Mouse (Mus musculus) hindbrain, embryonic 14.5 days (tissue): ENCODE results near the gene Rnaset2b. TPM values are rescaled to one million over a fixed set of nuclear protein-coding genes. Genes with fewer than 3 reads are reported as not detected.
"Not testable (repeated sequence)": the region's sequence is repeated elsewhere in the genome, so short reads cannot be mapped to it uniquely, and the experiment has no call there.

ENCODE experiments used
- ATAC-seq: fragments of 200-750 bp; cut with Nextera tagmentation; 2 replicates; pipeline ENCODE4 v1.8.0; 2017; ENCODE audit warnings: moderate number of reproducible peaks, mild to moderate bottlenecking, moderate TSS enrichment, moderate library complexity; ENCODE audit not compliant: low FRiP score
- DNase-seq: peaks from one replicate; pipeline ENCODE4 v3.0.0-alpha.2; 2015; ENCODE audit warnings: low spot score
- H3K27ac ChIP-seq: fragments of 300-500 bp; sonication (generic); 2 replicates; pipeline ENCODE4 v1.5.1; 2014; ENCODE audit warnings: mild to moderate bottlenecking, moderate library complexity
- H3K27me3 ChIP-seq: fragments of 300-500 bp; sonication (generic); 2 replicates; pipeline ENCODE4 v1.6.1; 2014; ENCODE audit warnings: mild to moderate bottlenecking, low read length, mixed read lengths; ENCODE audit not compliant: control insufficient read depth, insufficient read depth
- H3K36me3 ChIP-seq: fragments of 300-500 bp; sonication (generic); replicated peaks from 2 replicates; pipeline ENCODE4 v1.6.1; 2014; ENCODE audit not compliant: control insufficient read depth, insufficient read depth
- H3K4me1 ChIP-seq: fragments of 300-500 bp; sonication (generic); replicated peaks from 2 replicates; pipeline ENCODE4 v1.6.1; 2014; ENCODE audit warnings: antibody characterized with exemption, low read length, mixed read lengths; ENCODE audit not compliant: control insufficient read depth, insufficient read depth
- H3K4me2 ChIP-seq: fragments of 300-500 bp; sonication (generic); replicated peaks from 2 replicates; pipeline ENCODE4 v1.6.1; 2014; ENCODE audit warnings: mild to moderate bottlenecking, moderate library complexity
- H3K4me3 ChIP-seq: fragments of 300-500 bp; sonication (generic); replicated peaks from 2 replicates; pipeline ENCODE4 v1.5.1; 2014; ENCODE audit warnings: mild to moderate bottlenecking, low read length
- H3K9ac ChIP-seq: fragments of 300-500 bp; sonication (generic); 2 replicates; pipeline ENCODE4 v1.6.1; 2014
- H3K9me3 ChIP-seq: fragments of 300-500 bp; sonication (generic); 2 replicates; pipeline ENCODE4 v1.6.1; 2016; ENCODE audit warnings: low read length; ENCODE audit not compliant: control insufficient read depth
- WGBS: fragments of 180-500 bp; shearing (Covaris S2); extraction: QIAGEN DNeasy Blood & Tissue Kit; methylation state at CpG from one replicate; pipeline ENCODE4 v1.1.7; 2014; 5-methylcytosine and 5-hydroxymethylcytosine counted together
- polyA plus RNA-seq: library from polyadenylated mRNA; unstranded; fragments of >200 nt; fragmentation: Nextera tagmentation; extraction: Ambion mirVana; gene quantifications from 2 replicates; pipeline ENCODE4 v1.2.1, GENCODE M21; 2014

The Rnaset2b gene
- polyA plus RNA-seq, 1 experiment from 2014 or later, result 129 TPM

- H3K36me3 ChIP-seq, H3K27ac ChIP-seq, H3K9me3 ChIP-seq, H3K27me3 ChIP-seq, DNase-seq, H3K4me1 ChIP-seq: not testable (repeated sequence)
- WGBS, result under 1% methylated on average over 31 of the region's 68 CpGs
- Histone ChIP-seq H3K4me2 (peak within 1 kb of the TSS; percentile 64), H3K4me3 (peak within 1 kb of the TSS; percentile 46), H3K9ac (peak within 1 kb of the TSS; percentile 66)
- ATAC-seq, result peak; percentile 96
Observed at GRCm38 (mm10) chr17:6978287-6979248, 8.1 kb downstream of the Rnaset2b start, which contains the start of gene Gm49721. Gm49721 (plus strand) TSS chr17:6978904.

DNA sequence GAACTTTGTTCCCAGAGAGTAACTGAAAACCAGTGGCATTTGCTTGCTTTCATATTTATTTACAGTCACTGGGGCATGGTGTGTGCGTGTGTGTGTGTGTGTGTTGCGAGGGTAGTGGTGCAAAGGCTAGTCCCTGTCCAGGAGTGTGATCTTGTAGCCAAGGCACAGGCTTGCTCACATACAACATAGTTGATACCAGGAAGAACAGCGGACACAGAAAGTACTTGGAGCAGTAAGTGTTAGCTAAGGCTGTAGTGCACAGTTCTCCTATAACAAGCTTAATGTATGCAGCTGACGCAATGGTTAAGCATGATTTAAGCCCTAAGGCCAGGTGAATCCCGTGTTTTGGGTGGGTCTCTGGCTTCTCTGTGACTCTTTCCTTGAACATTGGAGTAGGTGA lies 8.9 kb downstream of the Rnaset2b start:
- H3K4me1 ChIP-seq, DNase-seq, ATAC-seq, H3K27me3 ChIP-seq, H3K27ac ChIP-seq, H3K36me3 ChIP-seq, H3K9me3 ChIP-seq: not testable (repeated sequence)
- peak overlapping the region; percentile 66 for H3K9ac ChIP-seq
- H3K4me2 ChIP-seq, result peak overlapping the region; percentile 64
- peak overlapping the region; percentile 46 for H3K4me3 ChIP-seq
- 29% methylated on average over 5 of the region's 5 CpGs for WGBS

- not testable (repeated sequence) for ATAC-seq, H3K4me3 ChIP-seq, H3K27me3 ChIP-seq, DNase-seq, H3K36me3 ChIP-seq, H3K27ac ChIP-seq, H3K9ac ChIP-seq, H3K9me3 ChIP-seq, H3K4me1 ChIP-seq, H3K4me2 ChIP-seq
- 93% methylated on average over 5 of the region's 8 CpGs for WGBS
Observed at GRCm38 (mm10) chr17:6980144-6980543, 9.7 kb downstream of the Rnaset2b start.

- not testable (repeated sequence) for H3K4me2 ChIP-seq, DNase-seq, H3K27ac ChIP-seq, H3K36me3 ChIP-seq, H3K27me3 ChIP-seq, H3K4me1 ChIP-seq, H3K9ac ChIP-seq, ATAC-seq, H3K9me3 ChIP-seq, H3K4me3 ChIP-seq
- WGBS, result 93% methylated on average over 1 of the region's 1 CpGs
Observed at GRCm38 (mm10) chr17:6986118-6986517, 15.7 kb downstream of the Rnaset2b start.

DNA sequence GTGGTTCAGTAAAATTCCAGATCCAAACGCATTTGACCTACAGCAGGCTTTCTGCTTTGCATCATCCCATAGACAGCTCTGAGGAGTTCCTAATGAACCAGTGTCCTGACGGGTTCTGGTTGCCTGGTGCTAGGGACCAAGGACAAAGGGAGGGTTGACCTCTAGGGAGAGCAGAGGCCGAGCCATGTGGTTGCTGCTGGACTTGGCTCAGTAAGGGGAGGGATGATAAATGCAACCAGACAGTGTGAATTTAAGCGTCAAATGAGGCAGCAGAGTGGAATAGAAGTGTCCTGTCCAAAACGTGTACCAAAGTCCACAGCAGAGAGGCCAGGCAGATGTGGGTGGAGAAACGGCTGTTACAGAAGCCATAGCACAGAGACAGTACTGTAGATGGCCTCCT lies 25.1 kb downstream of the Rnaset2b start:
- H3K27ac ChIP-seq, H3K9ac ChIP-seq, H3K27me3 ChIP-seq, ATAC-seq, H3K4me3 ChIP-seq, H3K4me2 ChIP-seq, H3K9me3 ChIP-seq, H3K36me3 ChIP-seq, DNase-seq, H3K4me1 ChIP-seq: not testable (repeated sequence)
- no CpG with 5 or more reads among the region's 6 CpGs for WGBS

DNA sequence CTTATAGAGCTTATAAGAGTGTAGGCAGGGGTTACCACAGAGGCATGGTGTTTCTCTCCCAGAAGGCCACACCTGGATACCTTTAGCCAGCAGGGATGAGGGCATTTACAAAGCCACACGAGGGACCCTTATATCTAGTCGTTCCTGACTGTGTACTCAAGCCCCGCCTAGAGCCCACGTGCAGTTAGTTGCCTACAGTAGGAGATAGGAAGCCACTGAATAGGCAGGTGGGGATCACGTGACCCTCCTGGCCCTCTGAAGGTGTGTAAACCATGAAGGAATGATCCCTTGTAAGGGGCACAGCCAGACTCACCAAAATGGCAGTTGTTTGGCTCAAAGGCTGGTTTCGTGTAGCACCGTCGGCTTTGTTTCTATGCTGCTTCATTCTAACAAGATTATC lies 26.4 kb downstream of the Rnaset2b start:
- 88% methylated on average over 8 of the region's 8 CpGs for WGBS

DNA sequence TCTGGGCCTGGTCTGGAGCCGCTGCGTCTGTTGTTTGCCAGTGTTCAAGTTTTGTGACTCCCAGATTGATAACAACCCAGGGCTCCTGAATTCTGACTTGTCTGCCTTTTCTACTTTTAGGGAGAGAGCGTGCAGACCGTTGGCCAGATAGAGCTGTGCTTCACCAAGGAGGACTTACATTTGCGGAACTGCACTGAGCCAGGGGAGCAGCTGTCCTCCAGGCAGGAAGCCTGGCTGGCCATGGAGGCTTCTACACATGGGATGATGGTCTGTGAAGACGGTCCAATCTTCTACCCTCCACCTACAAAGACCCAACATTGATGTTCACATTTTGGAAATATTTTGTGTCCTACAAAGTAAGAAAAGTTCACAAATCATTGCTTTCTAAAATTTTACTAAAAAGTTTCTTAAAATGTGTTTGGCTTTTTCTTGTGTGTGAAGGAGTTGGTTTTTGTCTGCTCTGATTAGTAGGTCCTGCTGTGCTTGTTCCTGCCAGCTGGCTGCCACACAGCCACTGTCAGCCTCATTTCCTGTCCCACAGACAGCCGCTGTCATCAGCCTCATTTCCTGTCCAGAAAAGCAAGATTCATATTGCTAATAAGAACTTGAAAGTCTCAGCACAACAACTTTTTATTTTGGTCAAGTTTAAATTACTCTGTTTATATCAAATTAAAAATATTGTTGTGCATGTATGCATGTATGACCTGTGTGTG lies 27.5 kb downstream of the Rnaset2b start:
- H3K9me3 ChIP-seq, result not testable (repeated sequence)
- WGBS, result no CpG with 5 or more reads among the region's 7 CpGs

More for the DNA sequence above, 26.4 kb downstream of the Rnaset2b start:
- not testable (repeated sequence) for H3K36me3 ChIP-seq, H3K4me3 ChIP-seq, H3K9ac ChIP-seq, H3K27me3 ChIP-seq, H3K4me1 ChIP-seq, H3K27ac ChIP-seq, DNase-seq, ATAC-seq, H3K9me3 ChIP-seq, H3K4me2 ChIP-seq

DNA sequence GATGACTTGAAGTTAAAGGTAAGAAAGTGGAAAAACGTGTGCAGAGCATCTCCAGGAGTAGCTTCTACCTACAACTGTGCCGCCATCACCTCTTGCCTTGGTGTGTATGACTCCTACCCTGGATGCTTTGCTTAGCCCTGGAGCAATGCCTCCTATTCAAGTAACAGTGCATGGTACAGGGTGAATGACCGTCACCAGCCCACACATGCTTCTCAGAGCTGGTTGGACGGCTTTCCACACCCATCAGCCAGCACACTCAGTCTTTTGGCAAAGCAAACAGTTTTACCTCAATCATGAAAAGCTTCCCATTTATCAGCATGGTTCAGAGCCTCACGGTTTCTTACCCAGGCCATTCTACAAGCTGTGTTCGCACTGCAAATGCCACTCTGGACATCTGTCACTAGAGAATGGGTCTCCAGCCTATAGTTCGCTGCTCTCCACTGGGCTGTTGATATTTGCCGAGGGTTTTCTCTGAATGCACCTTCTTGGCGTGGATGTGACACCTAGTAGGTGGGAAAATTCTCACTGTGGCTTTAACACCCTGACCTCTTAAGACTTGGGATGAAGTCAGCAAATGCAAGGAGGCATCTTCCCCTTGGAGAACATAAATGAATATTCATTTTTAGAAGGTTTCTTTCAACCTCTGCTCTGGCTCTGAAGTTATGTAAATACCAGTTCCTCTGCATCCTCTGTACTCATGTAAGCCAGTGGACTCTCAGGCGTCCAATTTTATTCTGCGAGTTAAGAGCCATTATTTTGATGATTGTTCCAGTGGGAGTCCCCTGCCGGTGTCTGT lies 31.6 kb downstream of the Rnaset2b start:
- not testable (repeated sequence) for DNase-seq, H3K4me2 ChIP-seq, H3K9ac ChIP-seq, H3K9me3 ChIP-seq, H3K27ac ChIP-seq, ATAC-seq, H3K4me1 ChIP-seq, H3K4me3 ChIP-seq, H3K27me3 ChIP-seq, H3K36me3 ChIP-seq
- WGBS, result 83% methylated on average over 7 of the region's 12 CpGs

More for the DNA sequence above, 27.5 kb downstream of the Rnaset2b start:
- not testable (repeated sequence) for H3K9ac ChIP-seq, H3K27me3 ChIP-seq, H3K4me3 ChIP-seq, H3K36me3 ChIP-seq, H3K4me2 ChIP-seq, ATAC-seq, H3K4me1 ChIP-seq, H3K27ac ChIP-seq, DNase-seq

- no CpG with 5 or more reads among the region's 3 CpGs for WGBS
- H3K4me1 ChIP-seq, H3K9ac ChIP-seq, H3K36me3 ChIP-seq, H3K27me3 ChIP-seq, H3K9me3 ChIP-seq, DNase-seq, H3K4me3 ChIP-seq, H3K4me2 ChIP-seq, ATAC-seq, H3K27ac ChIP-seq: not testable (repeated sequence)
Observed at GRCm38 (mm10) chr17:7003392-7003791, 33.0 kb downstream of the Rnaset2b start.
